Mouse (Mus musculus): Measurements from ENCODE around the gene Skor1. TPM values are rescaled to one million over a fixed set of nuclear protein-coding genes. Genes with fewer than 3 reads are reported as not detected.

Skor1 gene
- polyA plus RNA-seq (2017; shearing (Covaris generic)), result not detected

GRCm38 (mm10) chr9:63148410-63149371 is at the start of gene Skor1:
Skor1 (minus strand) TSS chr9:63148961.

Other genes starting within 250 kb of the Skor1 start
- gene Pias1, start 161.0 kb downstream of the Skor1 start, polyA plus RNA-seq (2017; shearing (Covaris generic)), result 118 TPM
- gene Map2k5, start 228.9 kb upstream of the Skor1 start, polyA plus RNA-seq (2017; shearing (Covaris generic)), result 15.7 TPM